In genomic region chr7:6363047-6363488, GRCm38 (mm10) we compare ENCODE assay signal across 8 mouse cellular contexts. TPM values are rescaled to one million over a fixed set of nuclear protein-coding genes. Genes with fewer than 3 reads are reported as not detected.
DNase-seq lines count a peak whose midpoint lies in the region; ATAC-seq and TF ChIP-seq lines count a peak whose summit lies in the region.

Gene Zfp78, plus strand, starts transcription at chr7:6363280.

- peak within 1 kb of the TSS; percentile 92 for H3K27ac ChIP-seq in gastrocnemius, adult 2 months
- peak within 1 kb of the TSS; percentile 89 for H3K27ac ChIP-seq in heart, embryonic 13.5 days (replicated peaks)
- peak within 1 kb of the TSS; percentile 95 for H3K27ac ChIP-seq in midbrain, embryonic 13.5 days
- peak within 1 kb of the TSS; percentile 86 for H3K27ac ChIP-seq in stomach, postnatal 0 days (replicated peaks)

- peak within 1 kb of the TSS; percentile 81 for H3K4me3 ChIP-seq in gastrocnemius, adult 2 months
- H3K4me3 ChIP-seq in heart, embryonic 13.5 days: peak within 1 kb of the TSS; percentile 70
- peak within 1 kb of the TSS; percentile 48 for H3K4me3 ChIP-seq in midbrain, embryonic 13.5 days (replicated peaks)
- H3K4me3 ChIP-seq in stomach, postnatal 0 days (ENCODE audit: low read depth, low read length): peak within 1 kb of the TSS; percentile 54

- no peak for TF ChIP-seq EP300 in stomach, postnatal 0 days (optimal IDR thresholded peaks at IDR 0.05)

- H3K9ac ChIP-seq in heart, embryonic 13.5 days: peak within 1 kb of the TSS; percentile 90
- H3K9ac ChIP-seq in midbrain, embryonic 13.5 days (replicated peaks): peak within 1 kb of the TSS; percentile 70
- H3K9ac ChIP-seq in stomach, postnatal 0 days (ENCODE audit: low read length): peak within 1 kb of the TSS; percentile 63

- intact Hi-C loops in gastrocnemius, adult 2 months (cut with DNase I): loop anchor here (2.0 to 10.0 kb wide), 6 partner anchors 20 to 554 kb away; partner anchors contain the start of genes Gm20715, Zfp28, Zfp667 and Zim1
- intact Hi-C loops in left cerebral cortex, postnatal 4 days (cut with DNase I): loop anchor here (5.0 kb wide), 1 partner anchor 334 kb away; the partner anchor contains the start of gene Zim1

- ATAC-seq in CD4-positive, CD25-positive, alpha-beta regulatory T cell, adult 4 months: peak; percentile 69
- peak; percentile 71 for ATAC-seq in heart, embryonic 13.5 days (ENCODE audit: extremely low read depth, insufficient number of reproducible peaks, low FRiP score, low TSS enrichment)
- ATAC-seq in midbrain, embryonic 13.5 days: peak; percentile 86
- ATAC-seq in stomach, postnatal 0 days (ENCODE audit: low FRiP score, low TSS enrichment): peak; percentile 84

- WGBS in heart, embryonic 13.5 days: under 1% methylated on average over 23 of the region's 23 CpGs
- under 1% methylated on average over 23 of the region's 23 CpGs for WGBS in midbrain, embryonic 13.5 days
- under 1% methylated on average over 23 of the region's 23 CpGs for WGBS in stomach, postnatal 0 days

- peak; percentile 22; the same call in 1 of the 2 replicates for TF ChIP-seq CTCF in gastrocnemius, adult 2 months (IDR thresholded peaks at IDR 0.05)
- peak; percentile 67 for TF ChIP-seq CTCF in stomach, postnatal 0 days (IDR thresholded peaks at IDR 0.05; ENCODE audit: low read depth)

- H3K9me3 ChIP-seq in heart, embryonic 13.5 days: no peaks in the 10 kb centered on the region
- no peaks in the 10 kb centered on the region for H3K9me3 ChIP-seq in midbrain, embryonic 13.5 days
- no peaks in the 10 kb centered on the region for H3K9me3 ChIP-seq in stomach, postnatal 0 days (ENCODE audit: control insufficient read depth, low read length)

- H3K4me1 ChIP-seq in heart, embryonic 13.5 days: peaks cover 16% of the 10 kb centered on the region
- H3K4me1 ChIP-seq in midbrain, embryonic 13.5 days (replicated peaks): peaks cover 14% of the 10 kb centered on the region
- 0 out of 2 replicates have a peak, but pooled peaks cover 2% of the 10 kb centered on the region for H3K4me1 ChIP-seq in stomach, postnatal 0 days (replicated peaks; ENCODE audit: control insufficient read depth, insufficient read depth)

- peak within 1 kb of the TSS; percentile 91 for H3K4me2 ChIP-seq in heart, embryonic 13.5 days
- H3K4me2 ChIP-seq in midbrain, embryonic 13.5 days (replicated peaks): peak within 1 kb of the TSS; percentile 63
- peak within 1 kb of the TSS; percentile 70 for H3K4me2 ChIP-seq in stomach, postnatal 0 days (replicated peaks; ENCODE audit: low read depth)

- DNase-seq in gastrocnemius, adult 2 months: peak; percentile 88
- DNase-seq in gastrocnemius, adult 18-20 months (ENCODE audit: low spot score): no peak
- DNase-seq in embryo, embryonic 10.5 days (ENCODE audit: low spot score): peak; percentile 94
- DNase-seq in left cerebral cortex, postnatal 4 days: peak; percentile 83
- DNase-seq in stomach, postnatal 0 days (ENCODE audit: low spot score): peak; percentile 88

- H3K27me3 ChIP-seq in heart, embryonic 13.5 days (replicated peaks): no peaks in the 10 kb centered on the region
- no peaks in the 10 kb centered on the region for H3K27me3 ChIP-seq in midbrain, embryonic 13.5 days
- H3K27me3 ChIP-seq in stomach, postnatal 0 days (ENCODE audit: control insufficient read depth, insufficient read depth, low read length): no peaks in the 10 kb centered on the region

- no peaks in the 10 kb centered on the region for H3K36me3 ChIP-seq in heart, embryonic 13.5 days
- H3K36me3 ChIP-seq in midbrain, embryonic 13.5 days: no peaks in the 10 kb centered on the region
- no peaks in the 10 kb centered on the region for H3K36me3 ChIP-seq in stomach, postnatal 0 days (ENCODE audit: control insufficient read depth, insufficient read depth, low read length)

RNA-seq across cellular contexts. Expression of gene Zfp78, which starts in this region (rescaled TPM):
- total RNA-seq in gastrocnemius, adult 2 months (2021): 1 to 10 TPM; 2.1 to 2.4 TPM
- 1 to 10 TPM; 1.8 to 2.5 TPM for total RNA-seq in gastrocnemius, adult 18-20 months (2021)
- polyA plus RNA-seq in CD4-positive, CD25-positive, alpha-beta regulatory T cell, adult 4 months (2017; shearing (Covaris generic)): 1 to 10 TPM; 4.0 to 5.1 TPM
- 1.1 TPM in 2 replicates for polyA plus RNA-seq in heart, embryonic 13.5 days (2015; fragmentation: Nextera tagmentation; extraction: Ambion mirVana)
- total RNA-seq in left cerebral cortex, postnatal 4 days (2021): 1 to 10 TPM; 4.3 to 5.6 TPM
- 4.3 and 4.6 TPM in 2 replicates for polyA plus RNA-seq in midbrain, embryonic 13.5 days (2015; fragmentation: Nextera tagmentation; extraction: Ambion mirVana)
- 1.0 and 1.9 TPM in 2 replicates for polyA plus RNA-seq in stomach, postnatal 0 days (2015; fragmentation: Nextera tagmentation; extraction: Ambion mirVana)
